Mouse (Mus musculus): Measurements from ENCODE around the gene Hsd11b1.
"Not testable (repeated sequence)": the region's sequence is repeated elsewhere in the genome, so short reads cannot be mapped to it uniquely, and the experiment has no call there.

The Hsd11b1 gene

DNA sequence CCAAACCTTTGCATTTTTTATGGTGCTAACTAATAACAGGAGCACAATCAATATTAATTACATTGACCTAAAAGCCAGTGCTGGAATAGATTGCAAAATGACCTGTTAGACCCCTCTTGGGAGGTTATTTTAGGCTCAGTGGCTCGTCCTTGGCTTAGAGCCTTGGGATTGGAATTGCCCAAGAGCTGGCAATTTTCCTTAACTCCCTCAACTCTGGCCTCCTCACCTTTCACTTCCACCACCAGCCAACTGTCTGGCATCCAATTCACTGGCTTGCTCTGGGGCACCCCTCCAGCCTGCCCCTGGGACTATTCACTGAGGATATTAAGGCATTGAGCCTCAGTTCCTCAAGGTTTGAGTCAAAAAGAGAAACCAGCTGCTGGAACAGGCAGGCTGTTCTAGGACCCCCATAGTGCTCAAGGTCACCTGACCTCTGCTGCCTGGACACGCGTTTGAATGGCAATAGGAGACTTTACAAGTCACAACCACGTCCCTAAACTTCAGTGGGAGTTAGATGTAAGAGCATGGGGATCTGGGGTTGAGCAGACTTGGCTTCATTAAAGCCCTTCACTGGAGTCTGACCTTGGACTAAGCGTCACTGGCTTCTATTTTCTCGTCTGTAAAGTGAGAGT, 14.7 kb upstream of the Hsd11b1 start:
- DNase-seq (ENCODE audit: low spot score): peak; percentile 30

DNA sequence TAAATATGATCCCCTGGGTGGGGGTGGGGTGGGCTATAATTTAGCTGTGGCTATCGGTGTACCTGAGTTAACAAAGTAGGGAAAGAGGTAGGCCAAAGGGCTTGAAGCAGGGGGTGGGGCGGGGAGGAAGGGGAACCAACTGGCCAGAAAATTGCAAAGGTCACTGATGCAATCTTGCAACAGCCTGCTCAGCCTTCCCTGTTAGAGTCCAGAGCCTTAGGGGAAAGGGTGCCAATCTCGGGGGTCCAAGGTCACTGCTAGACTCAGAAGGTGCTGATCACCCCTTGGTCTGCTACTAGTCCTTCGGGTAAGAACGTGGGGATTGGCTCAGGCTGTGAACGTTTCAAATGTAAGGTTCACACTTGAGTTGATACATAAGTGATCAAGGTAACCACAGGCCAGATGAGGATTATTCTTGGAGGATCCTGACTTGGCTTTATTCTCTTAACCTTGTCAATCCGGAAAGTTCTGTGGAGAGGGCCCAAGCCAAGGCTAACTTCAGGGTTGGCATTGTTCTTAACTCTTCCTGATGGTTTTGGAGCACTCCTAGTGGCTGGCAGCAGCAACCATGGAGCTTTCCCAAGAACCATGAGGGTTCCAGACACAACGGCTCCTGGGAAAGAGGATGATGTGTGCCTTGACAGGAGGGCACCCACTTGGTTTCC, 10.7 kb upstream of the Hsd11b1 start:
- no peak for DNase-seq (ENCODE audit: low spot score)

DNA sequence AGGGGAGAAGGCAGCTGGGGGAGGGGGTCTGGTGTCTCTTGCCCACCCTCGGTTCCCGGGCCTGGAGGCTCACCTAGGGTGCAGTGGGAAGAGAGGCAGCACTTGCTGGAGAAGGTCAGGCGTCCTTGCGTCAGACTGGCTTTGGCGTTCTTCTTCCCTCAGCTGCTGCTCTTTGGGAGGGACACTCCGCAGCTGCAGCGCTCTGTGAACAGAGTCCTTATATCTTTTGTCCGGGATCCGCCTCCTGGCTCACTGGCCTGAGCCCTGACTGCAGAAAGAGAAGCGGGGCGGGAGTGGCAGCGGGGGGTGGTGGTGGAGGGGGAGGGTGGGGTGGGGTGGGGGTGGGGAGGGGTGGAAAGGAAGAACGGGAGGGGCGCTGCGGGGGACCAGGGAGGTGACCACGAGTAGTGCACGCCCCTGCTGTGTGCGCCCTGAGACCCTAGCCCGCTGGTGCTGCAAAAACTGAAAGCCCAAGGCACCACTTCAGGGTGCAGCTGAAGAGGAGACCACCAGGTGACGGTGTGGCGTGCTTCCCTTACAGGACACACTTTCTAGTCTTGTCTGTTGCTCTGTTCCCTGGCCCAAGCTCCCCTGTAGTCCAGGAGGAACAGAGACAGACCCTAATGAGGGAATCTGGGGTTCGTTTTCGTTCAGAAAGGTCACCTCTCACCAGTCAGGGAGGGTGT, 9.2 kb upstream of the Hsd11b1 start, which contains the start of gene G0s2:
G0s2 (minus strand) TSS at position 302 of the 686 bp plus-strand sequence.
- peak; percentile 73 for DNase-seq (ENCODE audit: low spot score)

DNA sequence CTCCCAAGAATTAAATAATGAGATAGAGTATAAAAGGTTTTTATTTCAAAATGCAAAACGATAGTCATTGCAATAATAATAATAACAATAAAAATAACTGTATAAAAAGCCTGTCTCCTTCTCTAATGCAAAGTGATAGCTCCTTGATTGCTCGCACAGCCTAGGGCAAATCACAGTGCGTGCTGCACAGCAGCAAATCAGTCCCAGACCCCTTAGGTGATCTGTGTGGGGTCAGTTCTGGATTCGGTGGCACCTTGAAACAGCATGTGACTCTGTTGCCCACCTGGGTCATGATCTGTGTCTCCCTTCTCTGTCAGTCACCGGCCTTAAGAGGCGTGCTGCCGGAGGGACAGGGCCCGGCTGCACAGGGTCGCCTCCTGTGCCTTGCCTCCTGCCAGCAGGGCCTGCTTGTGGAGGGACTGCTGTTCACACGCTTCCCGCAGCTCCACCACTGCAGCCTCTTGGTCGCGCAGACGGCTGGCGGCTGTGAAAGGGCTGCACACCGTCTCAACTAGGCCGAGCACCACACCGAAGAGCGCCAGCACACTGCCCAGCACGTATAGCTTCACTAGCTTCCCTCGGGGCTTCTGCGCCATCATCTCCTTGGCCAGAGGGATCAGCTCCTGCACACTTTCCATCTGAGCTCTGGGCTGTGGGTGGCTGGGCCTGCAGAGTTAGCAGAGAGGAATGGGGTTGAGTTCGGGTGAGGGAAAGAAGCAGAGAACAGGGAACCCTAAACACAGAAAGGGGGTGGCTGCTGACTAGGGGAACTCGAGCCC, 8.5 kb upstream of the Hsd11b1 start:
- peak; percentile 45 for DNase-seq (ENCODE audit: low spot score)

DNA sequence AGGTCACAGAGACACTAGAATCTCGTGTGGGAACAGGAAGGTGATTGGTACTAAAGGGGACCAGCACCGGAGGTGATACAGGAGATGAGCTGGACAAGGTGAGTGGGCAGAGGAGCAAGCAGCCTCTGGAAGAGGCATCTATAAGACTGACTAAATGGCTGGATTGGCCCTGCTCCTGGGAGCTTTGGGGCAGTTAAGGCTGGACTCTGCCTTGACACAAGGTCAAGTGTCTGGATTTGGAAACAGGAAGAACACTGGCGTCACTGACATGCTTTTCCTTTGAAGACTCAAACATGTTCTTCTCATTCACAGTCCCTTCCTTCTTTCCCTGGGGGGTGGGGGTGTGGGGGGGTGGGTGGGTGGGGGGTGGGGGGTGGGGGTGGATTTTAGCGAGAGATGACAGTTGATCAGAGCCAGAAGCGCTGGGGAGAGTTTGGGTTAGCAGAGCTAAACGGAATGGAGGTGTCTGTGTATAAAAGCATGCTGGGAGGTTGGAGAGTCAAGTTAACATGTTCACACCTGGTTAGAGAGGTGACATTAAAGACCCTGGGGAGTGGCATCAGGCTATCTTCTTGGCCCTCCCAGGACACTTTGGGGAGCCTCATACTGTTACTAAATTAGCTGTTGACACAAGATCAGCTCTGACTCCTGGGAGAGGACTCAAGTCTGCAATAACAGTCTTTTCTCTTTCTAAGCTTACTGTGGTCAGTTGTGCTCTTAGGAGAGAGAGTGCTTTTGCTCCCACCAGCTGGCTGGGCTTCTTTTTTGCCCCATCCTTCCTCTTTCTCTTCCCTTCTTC, 7.3 kb upstream of the Hsd11b1 start:
- DNase-seq (ENCODE audit: low spot score): no peak

DNA sequence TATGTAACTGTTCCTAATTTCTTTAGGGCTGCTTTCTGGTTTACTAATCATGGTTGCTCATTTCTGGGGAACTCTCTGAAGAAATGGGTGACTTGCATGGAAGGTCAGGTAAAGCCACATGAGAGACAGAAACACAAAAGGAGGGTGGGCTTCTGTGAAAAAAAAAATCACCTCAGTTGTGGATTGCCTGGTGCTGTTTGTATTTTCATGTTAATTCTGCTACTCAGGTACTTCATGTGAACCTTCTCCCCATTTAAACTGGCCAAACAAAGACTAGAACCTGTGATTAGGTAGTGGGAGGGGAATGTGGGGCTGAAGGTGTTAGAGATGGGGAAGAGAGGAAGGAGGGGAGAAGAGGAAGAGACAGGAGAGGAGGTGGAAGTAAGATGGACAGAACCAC, 1.9 kb upstream of the Hsd11b1 start:
- no peak for DNase-seq (ENCODE audit: low spot score)

DNA sequence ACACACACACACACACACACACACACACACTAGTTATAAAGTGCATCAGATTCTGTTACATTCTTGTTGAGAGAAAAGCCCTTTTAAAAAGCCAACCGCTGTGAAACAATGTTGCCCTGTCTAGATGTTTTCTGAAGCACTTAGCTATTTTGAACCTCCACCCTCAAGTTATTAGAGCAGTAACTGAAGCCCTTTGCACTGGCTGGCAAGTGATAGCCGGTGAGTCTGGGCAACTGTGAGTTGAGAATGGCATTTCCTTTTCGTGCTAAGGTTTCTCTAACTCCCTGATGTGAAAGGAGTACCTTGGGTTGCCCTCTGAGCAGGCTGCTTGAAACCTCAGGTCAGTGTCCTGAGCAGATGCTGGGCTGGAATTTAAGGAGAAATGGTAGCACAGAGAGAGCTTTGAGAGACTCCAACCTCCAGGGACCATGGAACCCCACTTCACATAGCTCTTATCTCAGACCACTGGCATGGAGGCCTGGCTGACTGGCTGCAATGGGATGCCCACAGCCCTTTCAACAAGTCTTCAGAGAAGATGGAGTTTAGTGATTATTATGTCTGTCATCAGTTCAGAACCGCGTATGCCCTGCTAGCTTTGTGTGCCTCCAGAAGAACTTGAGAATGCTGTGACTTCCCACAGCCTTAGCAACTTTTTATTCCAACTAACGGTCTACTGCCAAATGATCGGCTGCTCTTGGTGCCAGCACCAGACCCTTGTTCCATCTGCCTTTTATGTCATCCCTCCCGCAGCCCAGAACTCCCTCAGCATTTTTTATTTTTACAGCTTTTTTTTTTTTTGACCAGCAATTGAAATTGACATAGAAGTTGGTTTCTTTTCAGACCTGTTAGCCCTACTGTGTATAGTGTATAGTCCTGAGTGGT, 608 bp downstream of the Hsd11b1 start:
- no peak for DNase-seq (ENCODE audit: low spot score)

DNA sequence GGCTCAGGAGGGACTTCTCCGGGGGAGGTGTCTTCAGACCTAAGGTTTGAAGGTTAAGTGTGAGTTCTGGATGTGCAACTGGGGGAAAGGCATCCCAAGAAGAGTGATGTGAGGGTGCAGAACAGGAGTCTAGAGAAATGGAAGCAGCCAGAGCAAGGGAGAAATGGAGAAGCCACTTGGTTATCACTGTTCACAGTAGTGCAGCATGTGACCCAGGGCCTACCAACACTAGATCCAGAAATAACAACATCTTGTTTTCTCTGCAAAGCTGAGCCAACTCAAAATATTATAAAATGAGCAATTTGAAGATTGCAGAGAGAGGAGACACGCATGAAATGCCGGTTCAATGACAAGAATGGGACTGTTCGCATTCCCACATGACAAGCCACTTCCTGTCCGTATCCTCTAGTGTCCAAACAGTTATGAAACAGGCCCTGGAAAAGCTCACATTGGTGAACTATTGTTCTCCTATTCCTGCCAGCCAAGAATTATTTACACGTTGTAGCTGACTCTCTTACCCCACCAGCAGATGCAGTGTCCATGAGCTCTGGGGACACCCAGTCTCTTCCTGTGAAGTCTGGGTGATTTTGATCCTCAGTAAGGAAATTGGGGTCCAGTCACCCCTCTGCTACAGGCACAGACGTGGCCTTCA, 1.9 kb downstream of the Hsd11b1 start:
- no peak for DNase-seq (ENCODE audit: low spot score)

DNA sequence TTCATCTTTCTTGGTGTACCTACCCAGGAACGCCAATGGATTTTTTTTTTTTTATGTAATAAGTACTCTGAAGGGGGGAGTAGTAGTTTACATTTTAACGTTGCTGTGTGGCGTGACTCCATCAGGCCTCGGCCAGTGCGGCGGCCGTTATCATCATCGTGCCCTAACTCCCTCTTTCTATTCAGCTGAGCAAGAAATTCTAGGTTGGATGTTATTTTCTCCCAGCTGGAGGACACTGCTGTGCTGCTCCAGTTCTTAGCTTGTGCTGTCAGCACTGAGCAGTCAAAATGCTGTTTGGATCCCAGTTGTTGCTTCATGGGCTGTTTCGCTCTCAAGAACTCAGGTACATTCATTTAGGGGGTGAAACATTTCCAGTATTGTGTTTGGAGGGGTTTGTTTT, 4.3 kb downstream of the Hsd11b1 start:
- no peak for DNase-seq (ENCODE audit: low spot score)

DNA sequence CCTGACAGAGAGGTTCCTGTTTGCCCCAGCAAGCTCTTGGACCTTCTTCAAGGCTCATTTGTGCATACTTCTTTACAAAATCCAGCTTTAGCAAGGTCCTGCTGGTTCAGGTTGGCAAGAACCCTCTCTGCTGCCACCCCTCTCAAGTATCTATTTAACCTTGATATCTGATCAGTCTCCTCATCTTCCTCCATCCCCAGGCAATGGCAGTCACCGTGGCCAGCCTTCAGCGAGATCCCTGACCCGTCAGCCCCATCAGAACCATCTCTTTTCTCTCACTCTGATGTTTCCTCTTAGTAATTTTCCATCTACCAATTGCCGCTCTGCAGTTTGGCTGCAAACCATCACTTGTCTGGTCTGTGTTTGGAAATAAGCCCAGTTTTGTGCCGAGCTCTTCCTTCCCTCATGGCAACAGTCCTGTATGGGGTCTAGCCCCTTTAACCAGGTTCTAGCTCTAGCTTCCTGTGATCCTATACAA, 7.2 kb downstream of the Hsd11b1 start:
- DNase-seq (ENCODE audit: low spot score): no peak

DNA sequence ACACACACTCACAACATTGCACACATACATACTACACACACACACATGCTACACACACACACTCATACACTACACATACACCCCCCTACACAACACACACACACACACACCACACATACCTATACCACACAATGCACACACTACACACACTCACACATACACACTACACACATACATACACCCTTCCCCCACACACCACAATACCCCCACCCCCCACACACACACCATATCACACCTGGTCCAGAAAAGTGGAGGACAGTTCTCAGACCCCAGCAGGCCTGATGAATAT, 7.6 kb downstream of the Hsd11b1 start:
- DNase-seq (ENCODE audit: low spot score): no peak

DNA sequence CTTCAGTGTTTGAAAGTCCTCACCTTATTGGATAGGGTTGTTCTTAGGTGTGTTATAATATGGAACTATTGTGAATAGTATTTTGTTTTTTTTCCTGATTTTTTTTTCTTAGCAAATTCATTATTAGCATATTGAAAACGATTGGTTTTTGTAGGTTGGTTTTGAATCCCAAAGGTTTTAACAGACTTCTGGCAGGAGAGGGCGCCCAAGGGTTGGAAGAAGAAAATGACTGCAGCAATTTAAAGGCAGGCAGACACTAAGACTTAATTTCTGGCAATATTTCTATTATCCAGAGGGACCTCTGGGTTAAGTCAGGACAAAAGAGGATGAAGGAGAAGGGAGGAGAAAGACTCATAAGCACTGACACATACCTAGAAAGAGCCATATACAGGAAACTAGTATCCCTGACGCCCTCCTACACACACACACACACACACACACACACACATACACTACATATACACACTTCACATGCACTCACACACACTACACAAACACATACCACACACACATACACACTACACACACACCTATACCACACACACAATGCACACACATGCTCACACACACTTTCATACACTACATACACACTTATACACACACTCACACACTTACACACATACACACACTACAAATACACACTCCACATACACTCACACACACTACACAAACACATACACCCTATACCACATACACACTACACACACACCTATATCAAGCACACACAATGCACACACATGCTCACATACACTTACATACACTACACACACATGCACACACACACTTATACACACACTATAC, 8.2 kb downstream of the Hsd11b1 start:
- DNase-seq (ENCODE audit: low spot score): peak; percentile 60

DNA sequence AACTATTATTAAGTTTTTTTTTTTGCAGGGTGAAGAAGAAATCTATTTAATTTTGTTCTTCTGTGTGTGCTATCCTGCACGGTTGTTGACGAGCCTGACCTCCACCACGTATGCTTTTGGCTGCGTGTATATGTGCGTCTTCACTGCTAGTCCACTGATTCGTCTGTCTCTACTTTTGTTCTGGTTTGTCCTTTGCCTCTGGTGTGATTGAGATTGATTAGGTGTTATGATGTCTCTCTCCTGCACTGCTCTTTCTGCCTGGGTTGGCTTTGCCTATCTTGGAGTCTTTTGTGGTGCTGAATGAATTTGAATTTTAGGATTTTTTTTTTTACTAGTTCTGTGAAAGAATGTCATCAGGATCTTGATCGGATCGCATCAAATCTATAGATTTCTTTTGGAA, 8.8 kb downstream of the Hsd11b1 start:
- DNase-seq (ENCODE audit: low spot score): no peak

DNA sequence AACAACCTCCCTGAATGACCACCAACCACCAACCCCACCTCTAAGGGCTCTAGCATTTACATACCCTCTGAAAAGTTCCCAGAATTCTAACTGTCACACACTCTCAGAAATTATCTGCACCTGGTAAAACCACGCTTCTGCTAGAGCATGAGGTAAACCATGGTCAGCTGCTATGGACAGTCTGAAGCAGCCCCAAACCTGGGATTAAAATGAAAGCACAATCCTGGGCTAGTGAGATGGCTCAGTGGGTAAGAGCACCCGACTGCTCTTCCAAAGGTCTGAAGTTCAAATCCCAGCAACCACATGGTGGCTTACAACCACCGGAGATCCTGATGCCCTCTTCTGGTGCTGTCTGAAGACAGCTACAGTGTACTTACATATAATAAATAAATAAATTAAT, 10.0 kb downstream of the Hsd11b1 start:
- DNase-seq (ENCODE audit: low spot score): not testable (repeated sequence)

DNA sequence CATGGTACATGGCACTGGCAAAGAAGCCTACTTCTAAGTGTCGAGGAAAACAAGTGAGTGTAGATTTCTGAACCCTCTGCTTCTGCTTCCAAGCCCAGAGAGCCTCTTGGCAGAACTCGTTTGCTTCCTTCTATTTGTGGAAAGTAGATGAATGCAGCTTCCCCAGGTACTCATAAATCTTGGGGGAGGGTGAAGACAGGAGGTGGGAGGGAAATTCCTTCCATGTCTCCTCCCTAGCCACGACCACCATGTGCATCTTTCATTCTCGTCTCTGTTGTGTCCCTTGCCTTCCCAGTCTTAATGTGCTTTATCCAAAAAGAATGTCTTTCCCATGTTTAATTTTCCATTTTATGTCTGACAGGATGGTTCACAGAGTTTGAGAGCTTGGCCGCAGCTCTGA, 11.3 kb downstream of the Hsd11b1 start:
- DNase-seq (ENCODE audit: low spot score): no peak

DNA sequence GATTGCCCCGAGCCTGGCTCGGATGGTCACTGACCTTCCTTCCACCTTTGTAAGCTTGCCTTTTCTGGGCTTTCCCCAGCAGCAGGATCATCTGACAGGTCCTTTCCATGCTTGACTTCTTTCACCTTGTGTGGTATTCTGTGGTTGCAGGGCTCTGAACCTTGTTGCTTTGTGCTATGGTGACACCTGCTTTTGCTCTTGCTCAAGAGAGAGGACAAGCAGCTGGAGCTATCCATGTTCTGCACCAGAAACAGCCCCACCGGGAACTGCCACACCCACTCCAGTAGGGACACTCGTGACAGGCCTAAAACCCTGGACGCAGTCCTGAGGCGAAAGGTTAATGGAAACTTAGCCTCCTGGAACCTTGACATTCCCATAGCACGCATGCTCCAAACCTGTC, 12.5 kb downstream of the Hsd11b1 start:
- no peak for DNase-seq (ENCODE audit: low spot score)

DNA sequence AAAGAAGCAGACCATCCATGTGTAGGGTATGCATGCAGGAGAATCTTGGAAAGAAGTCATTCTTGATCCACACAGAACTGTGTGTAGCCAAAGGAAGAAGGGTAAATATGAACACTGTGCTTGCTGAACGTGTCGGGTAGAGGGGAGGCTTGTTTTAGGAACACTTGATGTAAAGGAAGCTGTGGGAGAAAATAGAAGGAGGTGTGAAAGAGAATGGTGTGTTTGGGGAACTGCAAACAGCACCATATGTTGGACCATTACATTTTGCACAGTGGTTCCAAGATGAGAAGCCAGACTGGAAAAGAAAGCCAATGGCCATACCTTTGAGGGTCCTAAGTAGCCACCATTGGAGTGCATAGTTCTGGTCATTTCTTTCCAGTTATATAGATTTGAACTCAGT, 13.8 kb downstream of the Hsd11b1 start:
- DNase-seq (ENCODE audit: low spot score): no peak

DNA sequence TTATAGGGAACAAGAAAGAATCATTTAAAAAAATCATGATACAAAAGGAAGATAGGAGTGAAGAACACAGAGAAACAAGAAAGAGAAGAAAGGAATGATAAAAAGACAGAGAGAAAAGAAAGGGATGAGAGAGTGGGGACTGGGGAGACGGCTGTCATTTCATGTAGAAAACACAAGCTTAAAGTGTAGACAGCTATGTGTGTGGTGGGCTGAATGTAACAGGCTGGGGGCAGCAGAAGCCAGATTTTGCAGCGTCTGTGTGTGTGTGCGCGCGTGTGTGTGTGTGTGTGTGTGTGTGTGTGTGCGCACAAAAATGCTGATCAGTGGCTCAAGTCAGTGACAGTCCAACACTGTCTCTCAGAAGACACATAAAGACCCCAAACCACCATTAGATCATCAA, 19.6 kb downstream of the Hsd11b1 start:
- DNase-seq (ENCODE audit: low spot score): no peak

DNA sequence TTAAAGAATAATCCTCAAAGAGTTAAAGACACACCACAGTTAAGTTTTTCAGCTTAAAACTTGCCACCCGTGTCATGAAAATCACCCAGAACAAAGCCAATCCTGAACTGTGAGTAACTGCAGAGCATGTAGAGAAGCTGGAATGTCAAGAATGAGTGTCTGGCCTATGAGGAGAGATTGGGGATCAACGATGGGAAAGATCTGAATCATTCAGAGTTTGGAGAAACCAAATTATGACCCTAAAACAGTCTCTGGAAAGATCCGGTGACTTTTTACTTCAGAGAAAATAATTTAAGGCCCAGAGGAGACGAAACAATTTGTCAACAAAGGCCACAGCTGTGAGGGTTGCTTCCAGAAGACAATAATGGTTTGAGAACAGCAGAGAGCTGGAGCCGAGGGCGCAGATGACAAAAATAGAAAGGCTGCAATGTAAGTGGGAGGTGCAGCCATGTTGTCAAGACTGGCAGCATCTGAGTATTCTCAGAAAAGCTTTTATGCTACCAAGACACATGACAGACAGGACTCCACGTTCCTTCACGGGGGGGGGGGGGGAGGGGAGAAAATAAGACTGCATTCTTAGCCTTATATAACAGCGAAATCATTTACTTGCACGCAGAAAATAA, 20.2 kb downstream of the Hsd11b1 start:
- DNase-seq (ENCODE audit: low spot score): no peak

Measured in ovary, postnatal 36 days (tissue).